Mouse (Mus musculus): ENCODE results near the gene Pced1b.
"Not testable (repeated sequence)": the region's sequence is repeated elsewhere in the genome, so short reads cannot be mapped to it uniquely, and the experiment has no call there.

Pced1b gene

DNA sequence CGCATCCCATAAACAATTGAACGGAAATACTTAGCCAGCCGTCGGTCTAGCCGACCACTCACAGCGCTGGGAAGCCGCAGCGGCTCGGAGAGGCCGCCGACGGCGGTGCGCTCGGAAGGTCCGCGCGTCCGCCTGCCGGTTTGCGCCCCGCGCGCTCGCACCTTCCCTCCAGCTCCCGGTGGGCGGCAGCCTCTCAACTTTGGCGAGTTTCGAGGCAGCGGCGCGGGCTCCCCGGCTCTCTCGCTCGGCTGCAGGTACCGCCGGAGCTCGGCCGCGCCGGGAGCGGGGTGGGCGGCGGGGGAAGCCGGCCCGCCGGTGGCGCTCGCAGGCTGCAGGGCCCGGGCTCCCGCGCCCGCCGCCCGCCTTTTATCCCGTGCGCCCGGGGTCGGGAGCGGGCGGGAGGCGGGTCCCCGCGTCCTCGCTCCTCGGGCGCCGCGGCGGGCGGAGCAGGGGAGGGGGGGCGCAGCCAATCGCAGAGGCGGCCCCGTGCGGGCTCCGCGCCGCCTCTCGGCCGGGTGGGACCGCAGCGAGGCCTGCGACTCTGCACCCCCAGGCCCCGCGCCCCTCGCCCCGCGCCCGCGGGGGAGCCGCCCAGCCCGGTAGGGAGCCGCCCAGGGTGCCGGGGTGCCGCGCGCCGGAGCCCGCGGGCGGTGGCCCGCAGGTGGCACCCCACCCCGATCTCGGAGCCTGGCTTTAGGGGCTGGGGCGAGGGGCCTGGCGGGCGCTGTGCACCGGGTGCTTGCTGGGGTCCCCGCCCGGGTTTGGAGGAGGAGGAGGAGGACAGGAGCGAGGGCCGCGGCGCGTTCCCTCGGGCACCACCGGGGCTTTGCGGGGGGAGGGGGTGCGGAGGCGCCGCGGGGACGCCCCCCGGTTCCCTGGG, at the start of gene Pced1b, which contains the start of gene Amigo2:
Gene Pced1b, plus strand, starts transcription at position 197 of the 880 bp plus-strand sequence.
Gene Amigo2, minus strand, starts transcription at position 377 of the 880 bp plus-strand sequence.
- POLR2A ChIA-PET: interaction anchor here in 3 of 4 experiments (0.6 to 1.4 kb wide), 6 partner anchors 11 to 259 kb away, joined by 3 to 7 read pairs (median 4); no protein-coding TSS in a partner anchor
- CTCF ChIA-PET: interaction anchor here in 2 of 4 experiments (0.7 to 2.7 kb wide), 7 partner anchors 11 to 1934 kb away, joined by 3 to 7 read pairs (median 6); no protein-coding TSS in a partner anchor

DNA sequence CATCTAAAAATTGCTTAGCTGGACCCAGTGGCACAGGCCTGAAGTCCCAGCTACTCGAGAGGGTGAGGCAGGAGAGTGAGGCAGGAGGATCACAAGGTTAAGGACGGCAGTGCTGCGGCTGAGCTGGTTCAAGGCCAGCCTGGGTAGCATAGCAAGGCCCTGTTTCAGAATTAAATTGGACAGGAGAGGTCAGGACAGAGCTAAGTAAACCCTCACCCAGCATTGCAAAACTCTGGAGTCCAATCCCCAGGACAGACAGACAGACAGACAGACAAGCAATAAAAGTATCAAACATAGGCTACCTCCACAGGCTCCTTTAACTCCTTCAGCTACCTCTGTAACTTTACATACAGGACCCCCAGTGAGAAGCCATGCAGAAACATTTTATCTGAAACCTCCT, 42.0 kb upstream of the Pced1b start:
- POLR2A ChIA-PET: interaction anchor here in 1 of 4 experiments (1.0 to 1.6 kb wide), 2 partner anchors 19 to 23 kb away, joined by 3 to 4 read pairs; no protein-coding TSS in a partner anchor
- CTCF ChIA-PET: interaction anchor here in 1 of 4 experiments (0.6 to 1.2 kb wide), 2 partner anchors 27 to 459 kb away, joined by 3 read pairs; no protein-coding TSS in a partner anchor

DNA sequence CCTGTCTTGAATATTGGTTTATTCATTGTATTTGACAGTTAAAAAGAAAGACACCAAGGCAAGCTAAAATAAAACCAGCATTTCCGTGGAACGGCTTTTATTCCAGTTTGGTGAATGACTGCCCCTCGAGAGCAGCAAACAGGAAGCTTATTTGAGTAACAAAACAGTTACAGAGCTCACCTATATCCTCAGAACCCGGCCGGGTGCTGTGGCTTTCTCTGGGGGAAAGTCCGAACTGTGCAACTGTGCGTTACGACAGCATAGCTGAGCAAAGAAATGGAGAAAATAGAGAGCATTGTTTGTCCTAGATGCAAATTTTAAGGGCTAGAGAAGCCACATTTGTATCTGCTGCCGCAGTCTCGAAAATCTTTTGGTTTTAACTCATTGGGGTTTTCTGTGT, 41.1 kb upstream of the Pced1b start:
- ChIA-PET POLR2A (interaction anchor here in 3 of 4 experiments (0.6 to 1.4 kb wide), 7 partner anchors 11 to 284 kb away, joined by 3 read pairs; no protein-coding TSS in a partner anchor), CTCF (interaction anchor here in 3 of 4 experiments (0.6 to 1.4 kb wide), 6 partner anchors 29 to 459 kb away, joined by 3 to 5 read pairs (median 4); no protein-coding TSS in a partner anchor)

DNA sequence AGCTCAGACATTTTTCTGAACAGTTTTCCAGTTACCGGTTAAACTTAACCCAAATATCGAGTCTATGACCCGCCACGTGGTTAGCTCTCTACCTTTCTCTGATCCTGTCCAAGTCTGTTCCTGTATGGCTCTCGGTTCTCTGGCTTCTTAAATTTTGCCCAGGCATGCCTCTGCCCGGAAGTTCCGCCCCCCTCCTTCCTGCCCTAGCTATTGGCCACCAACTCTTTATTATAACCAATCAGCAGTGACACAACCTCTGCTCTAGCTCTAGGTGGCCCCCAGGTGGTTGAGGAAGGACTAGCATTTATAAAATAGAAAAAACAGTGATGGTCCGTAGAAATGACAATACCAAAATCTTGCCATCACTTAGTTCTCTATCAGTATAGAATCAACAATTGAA, 40.4 kb upstream of the Pced1b start:
- ChIA-PET POLR2A (interaction anchor here in 3 of 4 experiments (0.6 to 1.4 kb wide), 10 partner anchors 10 to 499 kb away, joined by 3 to 4 read pairs (median 3); no protein-coding TSS in a partner anchor), CTCF (interaction anchor here in 2 of 4 experiments (0.6 to 1.4 kb wide), 8 partner anchors 25 to 540 kb away, joined by 3 to 5 read pairs (median 3); no protein-coding TSS in a partner anchor)

DNA sequence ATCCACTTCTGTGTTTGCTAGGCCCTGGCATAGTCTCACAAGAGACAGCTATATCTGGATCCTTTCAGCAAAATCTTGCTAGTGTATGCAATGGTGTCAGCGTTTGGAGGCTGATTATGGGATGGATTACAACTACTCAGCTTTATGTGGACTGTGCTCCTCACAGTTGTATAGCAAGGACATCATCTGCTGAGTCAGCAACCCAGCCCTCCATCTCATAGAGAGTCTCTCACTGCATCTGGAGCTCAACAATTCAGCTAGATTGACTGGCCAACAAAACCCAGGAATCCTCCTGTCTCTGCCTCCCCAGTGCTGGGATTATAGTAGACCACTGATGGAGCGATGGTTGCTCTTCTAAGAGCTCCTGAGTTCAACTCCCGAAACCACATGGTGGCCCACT, 37.2 kb upstream of the Pced1b start:
- POLR2A ChIA-PET: not testable (repeated sequence)
- CTCF ChIA-PET: interaction anchor here in 2 of 4 experiments (0.5 to 0.6 kb wide), 2 partner anchors 25 to 47 kb away, joined by 3 read pairs; no protein-coding TSS in a partner anchor

DNA sequence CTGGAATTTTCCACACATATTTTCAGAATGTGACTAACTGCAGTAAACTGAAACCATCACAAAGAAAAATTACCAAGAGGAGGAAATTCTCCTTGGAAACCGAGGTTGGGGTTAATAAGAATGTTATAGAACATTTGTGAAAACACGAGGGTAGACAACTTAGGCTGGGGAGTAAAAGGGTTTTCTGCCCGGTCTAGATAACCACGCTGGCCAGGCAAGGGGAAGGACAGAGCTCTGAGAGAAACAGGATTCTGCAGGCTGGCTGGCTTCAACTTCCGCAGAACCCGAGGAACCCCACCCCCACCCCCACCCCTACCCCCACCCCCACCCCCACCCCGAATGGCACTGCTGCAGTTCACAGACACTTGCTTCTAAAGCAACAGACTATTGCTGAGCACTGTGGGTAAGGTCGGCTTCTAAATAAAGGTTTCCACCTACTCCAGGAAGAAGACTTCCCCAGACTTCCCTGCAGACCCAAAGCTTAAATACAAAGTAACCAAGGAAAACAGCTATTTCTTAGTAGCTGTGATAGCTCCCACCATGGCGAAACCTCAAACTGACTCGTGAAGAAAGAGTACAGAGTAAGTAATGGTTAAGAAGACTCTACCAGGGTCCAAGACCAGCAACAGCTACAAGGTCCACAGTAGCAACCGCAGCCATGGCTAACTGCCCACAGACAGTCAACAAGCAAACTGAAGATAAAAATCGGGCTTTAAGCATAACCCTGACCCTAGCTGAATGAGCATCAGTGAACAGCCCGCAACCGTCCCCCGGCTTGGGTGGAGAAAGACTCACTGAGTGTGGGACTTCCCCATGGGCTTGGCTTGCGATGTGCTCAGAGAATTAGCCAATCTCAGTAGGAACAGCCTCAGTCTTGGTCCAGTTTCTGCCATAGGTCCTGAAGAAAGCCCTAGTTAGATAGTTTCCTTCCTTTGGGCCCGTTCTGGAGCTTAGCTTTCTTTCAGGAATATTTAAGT, 34.1 kb upstream of the Pced1b start:
- CTCF ChIA-PET: no interaction called here

DNA sequence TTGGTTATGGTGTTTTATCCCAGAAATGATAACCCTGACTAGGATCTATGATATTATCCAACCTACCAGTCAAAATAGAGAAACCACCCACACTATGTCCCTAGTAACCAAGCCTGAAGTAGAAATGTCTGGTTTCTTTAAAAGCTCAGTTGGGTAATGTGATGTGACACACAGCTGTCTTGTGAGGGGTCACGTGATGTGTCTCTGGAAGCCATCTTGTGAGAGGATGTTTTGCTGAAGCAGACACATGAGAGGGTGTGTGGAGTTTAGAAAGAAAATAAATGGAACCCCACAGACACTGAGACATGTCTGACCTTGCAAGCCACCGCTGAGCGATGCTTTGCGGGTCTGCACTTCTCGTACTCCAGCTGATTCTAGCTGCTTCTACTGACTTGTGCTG, 30.1 kb upstream of the Pced1b start:
- CTCF ChIA-PET: interaction anchor here in 1 of 4 experiments (0.8 kb wide), 1 partner anchor 280 kb away, joined by 3 read pairs; no protein-coding TSS in a partner anchor
- POLR2A ChIA-PET: interaction anchor here in 1 of 4 experiments (1.0 to 1.4 kb wide), 2 partner anchors 11 to 49 kb away, joined by 3 read pairs; no protein-coding TSS in a partner anchor

More for the DNA sequence above, 34.1 kb upstream of the Pced1b start:
- POLR2A ChIA-PET: interaction anchor here in 1 of 4 experiments (1.0 kb wide), 1 partner anchor 48 kb away, joined by 3 read pairs; no protein-coding TSS in a partner anchor

DNA sequence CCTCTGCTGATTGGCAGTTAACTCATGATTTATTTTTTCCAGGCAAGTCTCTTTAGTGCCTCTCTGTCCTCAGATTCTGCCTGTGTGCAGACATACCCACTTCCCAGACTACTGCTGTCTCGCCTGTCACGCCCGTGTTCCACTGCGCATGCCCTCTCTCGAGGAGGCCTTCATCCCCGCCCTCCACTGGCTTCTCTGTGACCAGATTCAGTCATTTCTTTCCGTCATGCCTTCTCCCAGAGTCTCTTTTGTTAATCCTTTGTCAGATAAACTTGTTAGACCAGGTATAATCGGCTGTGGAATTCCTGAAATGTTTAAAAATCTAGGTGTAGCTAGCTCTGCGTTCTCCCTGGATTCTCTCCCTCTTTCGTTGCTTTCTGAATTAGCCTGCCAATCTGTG, 23.5 kb upstream of the Pced1b start:
- CTCF ChIA-PET: no interaction called here
- POLR2A ChIA-PET: no interaction called here

DNA sequence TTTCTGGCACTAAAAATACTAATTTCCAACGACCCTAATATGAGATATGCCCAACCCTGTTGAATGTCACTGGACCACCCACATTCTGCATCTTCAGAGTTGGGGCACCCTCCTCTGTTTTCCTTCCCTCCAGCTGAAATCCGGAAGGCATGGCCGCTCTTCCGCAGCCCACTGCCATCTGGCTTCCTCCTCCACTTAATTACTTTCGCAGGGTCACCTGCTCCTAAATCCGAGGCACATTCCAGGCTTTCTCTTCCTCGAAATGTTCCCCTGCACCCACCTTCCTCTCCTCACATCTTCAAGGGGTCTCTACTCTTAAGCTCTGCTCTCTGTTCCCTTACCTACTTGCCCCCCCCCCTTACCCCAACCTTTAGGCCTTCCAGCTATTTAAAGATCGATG, 22.9 kb upstream of the Pced1b start:
- CTCF ChIA-PET: no interaction called here
- POLR2A ChIA-PET: interaction anchor here in 2 of 4 experiments (0.6 kb wide), 2 partner anchors 80 to 565 kb away, joined by 3 to 4 read pairs; no protein-coding TSS in a partner anchor

DNA sequence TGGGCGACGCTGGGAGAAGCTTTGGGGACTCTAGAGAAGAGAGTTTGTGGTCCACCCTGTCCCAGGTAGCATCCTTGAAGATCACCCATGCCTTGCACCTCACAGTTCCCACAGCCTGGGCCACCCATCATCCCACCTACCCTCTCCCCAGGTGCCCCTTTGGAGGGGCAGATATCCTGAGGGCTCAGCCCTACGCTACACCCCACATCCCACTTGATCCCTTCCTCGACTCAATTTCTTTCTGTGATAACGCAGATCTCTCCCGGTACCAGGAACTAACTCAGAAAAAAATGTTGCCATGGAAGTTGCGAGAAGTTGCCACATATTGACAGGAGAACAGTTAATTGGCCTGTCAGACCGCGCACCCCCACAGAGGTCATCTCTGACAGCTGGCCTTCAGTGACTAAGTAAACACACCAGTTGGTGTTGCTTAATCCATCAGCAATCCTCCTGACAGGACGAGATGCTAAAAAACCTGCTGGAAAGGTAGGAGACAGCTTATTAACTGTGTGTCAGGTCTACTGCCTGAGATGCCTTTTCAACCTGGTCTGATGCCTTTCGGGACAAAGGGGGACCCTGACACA, 17.3 kb upstream of the Pced1b start:
- ChIA-PET CTCF (no interaction called here), POLR2A (no interaction called here)

DNA sequence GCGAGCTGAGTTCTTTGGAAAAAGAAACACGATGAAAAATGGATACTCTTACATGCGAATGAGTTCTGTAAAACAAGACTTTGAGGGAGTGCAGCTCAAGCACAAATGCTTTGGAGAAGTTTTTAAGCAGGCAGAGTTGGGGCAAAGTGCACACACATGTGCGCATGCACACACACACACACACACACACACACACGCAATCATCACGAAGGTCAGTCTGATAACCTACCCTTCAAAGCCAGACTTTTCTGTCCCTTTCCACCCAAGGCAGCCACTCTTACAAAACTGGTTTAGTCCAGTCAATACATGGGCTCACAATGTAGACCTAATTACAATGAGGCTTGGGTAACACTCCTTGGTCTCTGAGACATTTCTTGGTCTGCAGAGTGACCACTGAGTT, 12.8 kb upstream of the Pced1b start:
- POLR2A ChIA-PET: interaction anchor here in 1 of 4 experiments (0.6 kb wide), 1 partner anchor 738 kb away, joined by 6 read pairs; no protein-coding TSS in a partner anchor

DNA sequence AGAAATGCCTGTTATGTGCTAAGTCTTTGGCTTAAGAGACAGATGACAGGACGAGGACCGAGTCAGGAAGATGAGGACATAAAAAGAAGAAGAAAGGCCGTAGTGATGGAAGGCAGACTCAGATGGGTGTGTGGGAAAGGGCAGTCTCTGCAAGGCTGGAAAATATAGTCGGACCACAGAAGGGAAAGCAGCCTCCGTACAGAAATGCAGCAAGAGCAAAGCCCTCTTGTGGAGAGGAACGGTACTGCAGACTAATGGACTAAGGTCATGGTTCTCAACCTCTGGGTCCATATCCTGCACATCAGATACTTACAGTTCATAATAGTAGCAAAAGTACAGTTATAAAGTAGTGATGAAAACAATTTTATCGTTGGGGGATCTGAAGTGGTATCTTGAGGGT, 11.7 kb upstream of the Pced1b start:
- POLR2A ChIA-PET: interaction anchor here in 2 of 4 experiments (0.6 to 1.6 kb wide), 4 partner anchors 11 to 206 kb away, joined by 3 to 7 read pairs (median 4); no protein-coding TSS in a partner anchor
- CTCF ChIA-PET: interaction anchor here (0.5 to 3.5 kb wide), 19 partner anchors 12 to 729 kb away, joined by 3 to 41 read pairs (median 4); partner anchors contain the start of gene Tmem106c (in 1 of the 4)

More for the DNA sequence above, 12.8 kb upstream of the Pced1b start:
- CTCF ChIA-PET: interaction anchor here in 3 of 4 experiments (0.6 to 3.5 kb wide), 7 partner anchors 22 to 433 kb away, joined by 3 to 41 read pairs (median 8); no protein-coding TSS in a partner anchor

DNA sequence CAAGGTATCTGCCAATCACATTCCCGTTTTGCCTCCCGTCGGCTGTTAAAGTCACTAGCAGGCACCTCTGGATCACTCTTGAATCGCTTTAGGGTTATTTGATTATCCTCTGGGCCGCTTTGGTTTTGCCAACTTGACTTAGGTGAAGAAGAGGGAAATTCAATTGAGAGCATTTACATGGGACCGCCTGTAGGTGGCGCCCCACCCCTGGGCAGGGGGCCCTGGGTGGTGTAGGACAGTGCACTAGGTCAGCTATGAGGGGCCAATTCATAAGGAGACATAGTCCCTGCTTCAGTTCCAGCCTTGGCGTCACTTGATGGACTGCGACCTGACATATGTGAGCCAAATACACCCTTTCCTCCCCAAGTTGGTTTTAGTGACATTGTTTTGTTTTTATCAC, 10.0 kb upstream of the Pced1b start:
- POLR2A ChIA-PET: interaction anchor here in 1 of 4 experiments (1.6 kb wide), 1 partner anchor 9 kb away, joined by 7 read pairs; no protein-coding TSS in a partner anchor
- CTCF ChIA-PET: interaction anchor here (0.5 to 3.5 kb wide), 23 partner anchors 9 to 430 kb away, joined by 3 to 41 read pairs (median 4); partner anchors contain the start of gene Pced1b (in 1 of the 4)

DNA sequence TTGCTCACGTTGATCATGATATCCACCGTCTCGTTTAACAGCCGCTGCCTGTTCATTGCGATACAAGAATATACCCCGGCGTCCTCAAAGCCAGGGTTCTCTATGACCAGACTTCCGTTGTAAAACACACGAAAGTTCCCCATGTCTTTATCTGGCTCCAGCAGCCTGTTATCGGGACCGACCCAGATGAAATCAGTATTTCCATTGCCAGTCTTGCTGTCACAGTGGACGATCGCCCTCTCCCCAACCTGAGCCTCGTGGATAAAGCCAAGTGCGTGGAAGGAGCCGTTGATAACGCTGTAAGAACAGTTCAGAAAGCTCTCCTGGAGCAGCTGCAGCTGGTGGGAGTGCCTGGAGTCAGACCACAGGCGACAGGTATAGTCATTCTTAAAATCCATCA, 1.5 kb upstream of the Pced1b start:
- ChIA-PET POLR2A (interaction anchor here in 1 of 4 experiments (0.7 to 1.4 kb wide), 2 partner anchors 9 to 71 kb away, joined by 3 to 7 read pairs; no protein-coding TSS in a partner anchor), CTCF (interaction anchor here in 2 of 4 experiments (0.8 to 1.6 kb wide), 2 partner anchors 9 to 420 kb away, joined by 3 to 7 read pairs; no protein-coding TSS in a partner anchor)

DNA sequence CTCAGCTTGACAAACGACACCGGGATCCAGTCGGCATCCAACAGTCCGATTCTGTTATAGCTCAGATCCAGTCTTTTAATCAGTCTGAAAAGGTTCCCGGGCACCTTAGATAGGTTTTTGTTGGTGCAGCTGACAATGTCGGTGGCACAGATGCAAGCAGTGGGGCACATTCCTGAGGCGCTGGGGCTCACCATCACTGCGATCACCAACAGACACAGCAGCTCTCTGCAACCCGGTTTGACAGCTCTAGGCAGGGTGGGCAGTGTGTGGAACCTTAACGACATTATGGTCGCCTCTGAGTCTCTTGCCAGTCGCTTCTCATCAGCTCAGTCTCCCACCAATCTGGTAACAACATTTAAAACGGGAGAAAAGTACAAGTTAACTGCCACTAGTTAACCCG, 651 bp upstream of the Pced1b start:
- POLR2A ChIA-PET: interaction anchor here in 3 of 4 experiments (0.7 to 1.4 kb wide), 5 partner anchors 10 to 616 kb away, joined by 3 to 7 read pairs (median 3); no protein-coding TSS in a partner anchor
- CTCF ChIA-PET: interaction anchor here in 3 of 4 experiments (0.6 to 2.7 kb wide), 5 partner anchors 10 to 419 kb away, joined by 3 to 7 read pairs (median 6); no protein-coding TSS in a partner anchor

DNA sequence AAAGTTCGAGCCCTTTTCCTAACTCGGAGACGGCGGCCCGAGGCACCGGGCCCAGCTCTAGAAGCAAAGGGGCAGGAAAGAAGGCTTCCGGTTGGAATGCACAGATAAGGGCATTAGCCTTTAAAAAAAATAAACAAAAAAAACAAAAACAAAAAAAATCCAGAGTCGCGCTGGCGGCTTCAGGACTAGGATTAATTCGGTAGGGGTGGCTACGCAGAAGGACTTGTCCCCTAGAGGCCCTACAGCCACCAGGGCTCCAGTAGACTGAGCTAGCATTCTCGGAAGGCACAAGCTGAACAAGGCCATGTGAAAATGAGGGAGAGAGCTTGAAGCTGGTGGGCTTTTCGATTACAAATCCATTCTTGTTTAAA, 869 bp downstream of the Pced1b start:
- CTCF ChIA-PET: interaction anchor here in 3 of 4 experiments (0.6 to 2.7 kb wide), 9 partner anchors 8 to 1933 kb away, joined by 3 to 8 read pairs (median 5); no protein-coding TSS in a partner anchor

DNA sequence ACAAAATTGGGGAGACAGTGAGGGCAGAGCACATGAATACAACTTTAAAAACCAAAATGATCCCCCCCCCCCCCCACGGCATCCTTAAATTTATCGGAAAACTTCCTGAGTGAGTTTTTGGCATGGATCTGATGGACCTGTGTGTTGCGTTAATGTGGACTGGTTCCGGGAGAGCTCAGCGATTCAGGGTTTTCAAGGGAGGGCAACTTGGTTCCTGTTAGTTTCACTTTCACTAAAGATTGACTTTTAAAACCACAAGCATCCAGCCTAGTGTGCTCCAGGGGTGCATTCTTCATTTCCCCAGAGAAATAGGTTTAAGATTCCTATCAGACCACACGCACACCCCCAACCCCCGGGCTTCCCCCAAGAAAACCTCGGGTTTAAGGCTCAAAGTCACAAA, 1.4 kb downstream of the Pced1b start:
- ChIA-PET POLR2A (interaction anchor here in 3 of 4 experiments (0.6 to 1.0 kb wide), 5 partner anchors 13 to 338 kb away, joined by 3 to 4 read pairs (median 4); no protein-coding TSS in a partner anchor), CTCF (interaction anchor here in 3 of 4 experiments (0.6 to 2.7 kb wide), 10 partner anchors 8 to 1932 kb away, joined by 3 to 8 read pairs (median 5); no protein-coding TSS in a partner anchor)

More for the DNA sequence above, 869 bp downstream of the Pced1b start:
- POLR2A ChIA-PET: interaction anchor here in 2 of 4 experiments (0.6 to 1.3 kb wide), 5 partner anchors 12 to 258 kb away, joined by 3 to 6 read pairs (median 4); no protein-coding TSS in a partner anchor

All from embryonic stem cell, embryonic (primary cell).